Mouse (Mus musculus): ENCODE measurements at regions not wholly inside any gene's neighbourhood (a gene's known extent, or its start where the extent isn't known, plus 50 kb on each side); places are given as distances from the start of the nearest gene placed in this dataset.

GRCm38 (mm10) chr12:27946866-27947459 is 604.6 kb upstream of the Sox11 start:
- H3K9ac ChIP-seq (replicated peaks; ENCODE audit: low read length), result no peak overlapping the region
- no peak overlapping the region for H3K4me2 ChIP-seq (replicated peaks; ENCODE audit: low read depth, low read length)
- no peaks in the 10 kb centered on the region for H3K9me3 ChIP-seq (ENCODE audit: low read length)
- WGBS, result 21% methylated on average over 7 of the region's 7 CpGs
- peaks cover 18% of the 10 kb centered on the region for H3K4me1 ChIP-seq (ENCODE audit: insufficient read depth, low read length)
- peak; percentile 69; the same call in 1 of the 2 replicates for ATAC-seq (ENCODE audit: low FRiP score, low TSS enrichment)
- no peak overlapping the region for H3K4me3 ChIP-seq (ENCODE audit: low read length)
- no peak overlapping the region for H3K27ac ChIP-seq (ENCODE audit: low read length)
- H3K36me3 ChIP-seq (ENCODE audit: insufficient read depth, low read length), result no peaks in the 10 kb centered on the region
- no peaks in the 10 kb centered on the region for H3K27me3 ChIP-seq (ENCODE audit: insufficient read depth, low read length)

GRCm38 (mm10) chr12:27945411-27945810 is 603.0 kb upstream of the Sox11 start:
- no peaks in the 10 kb centered on the region for H3K27me3 ChIP-seq (ENCODE audit: insufficient read depth, low read length)
- WGBS, result 35% methylated on average over 2 of the region's 2 CpGs
- ATAC-seq (ENCODE audit: low FRiP score, low TSS enrichment), result no peak
- no peak overlapping the region for H3K27ac ChIP-seq (ENCODE audit: low read length)
- H3K9ac ChIP-seq (replicated peaks; ENCODE audit: low read length), result no peak overlapping the region
- H3K4me2 ChIP-seq (replicated peaks; ENCODE audit: low read depth, low read length), result no peak overlapping the region
- H3K36me3 ChIP-seq (ENCODE audit: insufficient read depth, low read length), result no peaks in the 10 kb centered on the region
- peaks cover 18% of the 10 kb centered on the region for H3K4me1 ChIP-seq (ENCODE audit: insufficient read depth, low read length)
- no peak overlapping the region for H3K4me3 ChIP-seq (ENCODE audit: low read length)
- no peaks in the 10 kb centered on the region for H3K9me3 ChIP-seq (ENCODE audit: low read length)

- H3K27ac ChIP-seq (ENCODE audit: low read length), result no peak overlapping the region
- no peak overlapping the region for H3K4me3 ChIP-seq (ENCODE audit: low read length)
- no peaks in the 10 kb centered on the region for H3K27me3 ChIP-seq (ENCODE audit: insufficient read depth, low read length)
- peaks cover 3% of the 10 kb centered on the region; the same call in 1 of the 2 replicates for H3K4me1 ChIP-seq (ENCODE audit: insufficient read depth, low read length)
- H3K9ac ChIP-seq (replicated peaks; ENCODE audit: low read length), result no peak overlapping the region
- peak; percentile 51; the same call in 1 of the 2 replicates for ATAC-seq (ENCODE audit: low FRiP score, low TSS enrichment)
- WGBS, result 26% methylated on average over 1 of the region's 1 CpGs
- no peak overlapping the region for H3K4me2 ChIP-seq (replicated peaks; ENCODE audit: low read depth, low read length)
- no peaks in the 10 kb centered on the region for H3K36me3 ChIP-seq (ENCODE audit: insufficient read depth, low read length)
- H3K9me3 ChIP-seq (ENCODE audit: low read length), result no peaks in the 10 kb centered on the region
Measured at GRCm38 (mm10) chr12:27941053-27941452, 598.7 kb upstream of the Sox11 start.

- H3K9me3 ChIP-seq (ENCODE audit: low read length), result no peaks in the 10 kb centered on the region
- no peaks in the 10 kb centered on the region for H3K27me3 ChIP-seq (ENCODE audit: insufficient read depth, low read length)
- peak; percentile 70 for ATAC-seq (ENCODE audit: low FRiP score, low TSS enrichment)
- H3K27ac ChIP-seq (ENCODE audit: low read length), result no peak overlapping the region
- H3K4me3 ChIP-seq (ENCODE audit: low read length), result no peak overlapping the region
- no peaks in the 10 kb centered on the region for H3K36me3 ChIP-seq (ENCODE audit: insufficient read depth, low read length)
- 28% methylated on average over 7 of the region's 7 CpGs for WGBS
- no peak overlapping the region for H3K4me2 ChIP-seq (replicated peaks; ENCODE audit: low read depth, low read length)
- no peak overlapping the region for H3K9ac ChIP-seq (replicated peaks; ENCODE audit: low read length)
- H3K4me1 ChIP-seq (ENCODE audit: insufficient read depth, low read length), result peaks cover 11% of the 10 kb centered on the region; the same call in 1 of the 2 replicates
Measured at GRCm38 (mm10) chr12:27932382-27933140, 590.2 kb upstream of the Sox11 start.

- no peak; the same call in 1 of the 2 replicates for ATAC-seq (ENCODE audit: low FRiP score, low TSS enrichment)
- Histone ChIP-seq H3K9me3 (ENCODE audit: low read length) (no peaks in the 10 kb centered on the region), H3K4me2 (replicated peaks; ENCODE audit: low read depth, low read length) (no peak overlapping the region), H3K36me3 (ENCODE audit: insufficient read depth, low read length) (no peaks in the 10 kb centered on the region), H3K4me1 (ENCODE audit: insufficient read depth, low read length) (peaks cover 11% of the 10 kb centered on the region; the same call in 1 of the 2 replicates), H3K27me3 (ENCODE audit: insufficient read depth, low read length) (no peaks in the 10 kb centered on the region), H3K9ac (replicated peaks; ENCODE audit: low read length) (no peak overlapping the region), H3K27ac (ENCODE audit: low read length) (no peak overlapping the region), H3K4me3 (ENCODE audit: low read length) (no peak overlapping the region)
- WGBS, result 31% methylated on average over 11 of the region's 11 CpGs
Measured at GRCm38 (mm10) chr12:27928366-27928963, 586.1 kb upstream of the Sox11 start.

GRCm38 (mm10) chr12:27926730-27927129 is 584.4 kb upstream of the Sox11 start:
- Histone ChIP-seq H3K9ac (replicated peaks; ENCODE audit: low read length) (no peak overlapping the region), H3K4me2 (replicated peaks; ENCODE audit: low read depth, low read length) (no peak overlapping the region), H3K4me1 (ENCODE audit: insufficient read depth, low read length) (0 out of 2 replicates have a peak, but pooled peaks cover 4% of the 10 kb centered on the region), H3K27ac (ENCODE audit: low read length) (no peak overlapping the region), H3K9me3 (ENCODE audit: low read length) (no peaks in the 10 kb centered on the region), H3K27me3 (ENCODE audit: insufficient read depth, low read length) (no peaks in the 10 kb centered on the region), H3K4me3 (ENCODE audit: low read length) (no peak overlapping the region), H3K36me3 (ENCODE audit: insufficient read depth, low read length) (no peaks in the 10 kb centered on the region)
- no peak for ATAC-seq (ENCODE audit: low FRiP score, low TSS enrichment)
- WGBS, result 89% methylated on average over 6 of the region's 6 CpGs

GRCm38 (mm10) chr12:27920607-27921006 is 578.2 kb upstream of the Sox11 start:
- Histone ChIP-seq H3K4me1 (ENCODE audit: insufficient read depth, low read length) (peaks cover 5% of the 10 kb centered on the region; the same call in 1 of the 2 replicates), H3K36me3 (ENCODE audit: insufficient read depth, low read length) (no peaks in the 10 kb centered on the region), H3K27ac (ENCODE audit: low read length) (no peak overlapping the region), H3K4me2 (replicated peaks; ENCODE audit: low read depth, low read length) (no peak overlapping the region), H3K27me3 (ENCODE audit: insufficient read depth, low read length) (no peaks in the 10 kb centered on the region), H3K9ac (replicated peaks; ENCODE audit: low read length) (no peak overlapping the region), H3K9me3 (ENCODE audit: low read length) (no peaks in the 10 kb centered on the region), H3K4me3 (ENCODE audit: low read length) (no peak overlapping the region)
- ATAC-seq (ENCODE audit: low FRiP score, low TSS enrichment), result no peak
- WGBS, result 75% methylated on average over 1 of the region's 1 CpGs

- no peak overlapping the region for H3K4me3 ChIP-seq (ENCODE audit: low read length)
- H3K4me2 ChIP-seq (replicated peaks; ENCODE audit: low read depth, low read length), result no peak overlapping the region
- H3K36me3 ChIP-seq (ENCODE audit: insufficient read depth, low read length), result no peaks in the 10 kb centered on the region
- peak; percentile 83 for ATAC-seq (ENCODE audit: low FRiP score, low TSS enrichment)
- no peaks in the 10 kb centered on the region for H3K9me3 ChIP-seq (ENCODE audit: low read length)
- H3K4me1 ChIP-seq (ENCODE audit: insufficient read depth, low read length), result peaks cover 5% of the 10 kb centered on the region; the same call in 1 of the 2 replicates
- WGBS, result 11% methylated on average over 3 of the region's 3 CpGs
- no peak overlapping the region for H3K9ac ChIP-seq (replicated peaks; ENCODE audit: low read length)
- no peak overlapping the region for H3K27ac ChIP-seq (ENCODE audit: low read length)
- H3K27me3 ChIP-seq (ENCODE audit: insufficient read depth, low read length), result peaks cover 5% of the 10 kb centered on the region; the same call in 1 of the 2 replicates
Measured at GRCm38 (mm10) chr12:27916401-27916920, 574.1 kb upstream of the Sox11 start.

GRCm38 (mm10) chr12:27909417-27910100 is 567.2 kb upstream of the Sox11 start:
- no peak overlapping the region for H3K4me3 ChIP-seq (ENCODE audit: low read length)
- WGBS, result 85% methylated on average over 5 of the region's 5 CpGs
- H3K27ac ChIP-seq (ENCODE audit: low read length), result no peak overlapping the region
- no peak overlapping the region for H3K4me2 ChIP-seq (replicated peaks; ENCODE audit: low read depth, low read length)
- H3K36me3 ChIP-seq (ENCODE audit: insufficient read depth, low read length), result no peaks in the 10 kb centered on the region
- no peaks in the 10 kb centered on the region for H3K9me3 ChIP-seq (ENCODE audit: low read length)
- H3K27me3 ChIP-seq (ENCODE audit: insufficient read depth, low read length), result peaks cover 7% of the 10 kb centered on the region; the same call in 1 of the 2 replicates
- no peak for ATAC-seq (ENCODE audit: low FRiP score, low TSS enrichment)
- H3K4me1 ChIP-seq (ENCODE audit: insufficient read depth, low read length), result no peaks in the 10 kb centered on the region
- no peak overlapping the region for H3K9ac ChIP-seq (replicated peaks; ENCODE audit: low read length)
